Mouse (Mus musculus): ENCODE data around the gene Iqschfp.

DNA sequence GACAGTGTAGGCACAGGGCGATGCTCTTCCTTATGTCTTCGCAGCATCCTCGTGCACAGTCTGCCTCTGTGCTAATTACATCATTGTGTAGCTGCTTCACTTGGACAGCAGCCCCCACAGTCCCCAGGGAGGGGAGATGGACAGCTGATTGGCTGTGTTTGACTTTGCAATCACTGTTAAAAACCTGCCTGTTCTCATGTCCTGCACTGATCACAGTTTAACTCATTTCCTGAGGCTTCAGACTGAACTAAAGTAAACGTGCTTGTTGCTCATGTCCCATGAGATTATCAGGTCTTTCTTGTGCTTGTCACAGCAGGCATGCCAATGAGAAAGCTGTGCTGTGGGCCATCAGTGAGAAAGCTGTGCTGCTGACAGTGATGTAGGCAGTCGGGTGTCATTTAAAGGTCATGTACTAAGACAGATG, 60.5 kb downstream of the Iqschfp start:
- TF ChIP-seq POLR2A (IDR thresholded peaks at IDR 0.05; ENCODE audit: borderline replicate concordance, extremely low read depth, insufficient read depth, insufficient read length, poor library complexity, severe bottlenecking) (no peak), CTCF (IDR thresholded peaks at IDR 0.05; ENCODE audit: borderline replicate concordance, extremely low read depth, insufficient read depth, insufficient read length) (no peak)

All from brain, embryonic 14.5 days (tissue).